Mouse (Mus musculus): ENCODE results near the gene Grb7. TPM values are rescaled to one million over a fixed set of nuclear protein-coding genes. Genes with fewer than 3 reads are reported as not detected.

Grb7 gene
- polyA plus RNA-seq, 1 experiment from 2014 or later = 0.60 TPM

Other genes starting within 250 kb of the Grb7 start
- 11.1 and 12.1 TPM in 2 replicates for gene Cdk12, start 243.3 kb upstream of the Grb7 start, polyA plus RNA-seq (2014; fragmentation: Nextera tagmentation; extraction: Ambion mirVana)
- gene Neurod2, start 116.7 kb upstream of the Grb7 start, polyA plus RNA-seq (2014; fragmentation: Nextera tagmentation; extraction: Ambion mirVana) = 0.15 and 0.17 TPM in 2 replicates
- gene Ppp1r1b, start 98.0 kb upstream of the Grb7 start, polyA plus RNA-seq (2014; fragmentation: Nextera tagmentation; extraction: Ambion mirVana) = 0.78 and 0.91 TPM in 2 replicates
- gene Stard3, start 88.0 kb upstream of the Grb7 start, polyA plus RNA-seq (2014; fragmentation: Nextera tagmentation; extraction: Ambion mirVana) = 39.7 and 41.5 TPM in 2 replicates
- gene Tcap, start 62.6 kb upstream of the Grb7 start, polyA plus RNA-seq (2014; fragmentation: Nextera tagmentation; extraction: Ambion mirVana) = not detected in 2 replicates
- gene Pnmt, start 59.9 kb upstream of the Grb7 start, polyA plus RNA-seq (2014; fragmentation: Nextera tagmentation; extraction: Ambion mirVana) = not detected in 2 replicates
- gene Pgap3, start 45.9 kb upstream of the Grb7 start, polyA plus RNA-seq (2014; fragmentation: Nextera tagmentation; extraction: Ambion mirVana) = 5.6 and 5.7 TPM in 2 replicates
- 14.8 TPM in 2 replicates for gene Erbb2, start 33.9 kb upstream of the Grb7 start, polyA plus RNA-seq (2014; fragmentation: Nextera tagmentation; extraction: Ambion mirVana)
- gene Mien1, start 7.4 kb upstream of the Grb7 start, polyA plus RNA-seq (2014; fragmentation: Nextera tagmentation; extraction: Ambion mirVana) = 145 and 158 TPM in 2 replicates
- 0.07 and 0.18 TPM in 2 replicates for gene Ikzf3, start 99.6 kb downstream of the Grb7 start, polyA plus RNA-seq (2014; fragmentation: Nextera tagmentation; extraction: Ambion mirVana)
- 0.23 and 0.26 TPM in 2 replicates for gene Zpbp2, start 104.7 kb downstream of the Grb7 start, polyA plus RNA-seq (2014; fragmentation: Nextera tagmentation; extraction: Ambion mirVana)
- 9.7 and 12.0 TPM in 2 replicates for gene Ormdl3, start 141.0 kb downstream of the Grb7 start, polyA plus RNA-seq (2014; fragmentation: Nextera tagmentation; extraction: Ambion mirVana)
- gene Lrrc3c, start 151.9 kb downstream of the Grb7 start, polyA plus RNA-seq (2014; fragmentation: Nextera tagmentation; extraction: Ambion mirVana) = not detected in 2 replicates
- 1.3 and 1.4 TPM in 2 replicates for gene Gm12355, start 179.3 kb downstream of the Grb7 start, polyA plus RNA-seq (2014; fragmentation: Nextera tagmentation; extraction: Ambion mirVana)
- gene Gsdma3, start 180.0 kb downstream of the Grb7 start, polyA plus RNA-seq (2014; fragmentation: Nextera tagmentation; extraction: Ambion mirVana) = not detected in 2 replicates
- not detected in 2 replicates for gene Gsdma2, start 200.4 kb downstream of the Grb7 start, polyA plus RNA-seq (2014; fragmentation: Nextera tagmentation; extraction: Ambion mirVana)
- gene Gsdma, start 218.0 kb downstream of the Grb7 start, polyA plus RNA-seq (2014; fragmentation: Nextera tagmentation; extraction: Ambion mirVana) = not detected in 2 replicates
- 142 and 155 TPM in 2 replicates for gene Psmd3, start 236.2 kb downstream of the Grb7 start, polyA plus RNA-seq (2014; fragmentation: Nextera tagmentation; extraction: Ambion mirVana)